Mouse (Mus musculus) T-helper 1 cell (primary cell): ENCODE data around the gene 5330417C22Rik.

Experiments
- in situ Hi-C: fragments of 300-600 bp; cut with MboI, MseI; formaldehyde crosslinking; loops from one replicate; pipeline ENCODE4 v1.15.1; 2025; ENCODE audit warnings: high pct_unique_total_duplicates

The 5330417C22Rik gene

GRCm38 (mm10) chr3:108536517-108537260 lies at the start of gene 5330417C22Rik:
5330417C22Rik (minus strand) TSS chr3:108536536.
- in situ Hi-C loops: no loop called here

- in situ Hi-C loops: no loop called here
Measured at GRCm38 (mm10) chr3:108584580-108584979, 48.2 kb upstream of the 5330417C22Rik start.

GRCm38 (mm10) chr3:108574018-108574417 lies 37.7 kb upstream of the 5330417C22Rik start:
- in situ Hi-C loops: no loop called here

GRCm38 (mm10) chr3:108572309-108573010 lies 36.1 kb upstream of the 5330417C22Rik start:
- in situ Hi-C loops: no loop called here

GRCm38 (mm10) chr3:108571443-108572294 lies 35.3 kb upstream of the 5330417C22Rik start, which contains the start of gene Taf13:
Taf13 (plus strand) TSS chr3:108571698.
- in situ Hi-C loops: no loop called here

GRCm38 (mm10) chr3:108570813-108571212 lies 34.5 kb upstream of the 5330417C22Rik start:
- in situ Hi-C loops: no loop called here

GRCm38 (mm10) chr3:108569636-108570035 lies 33.3 kb upstream of the 5330417C22Rik start:
- in situ Hi-C loops: loop anchor here (10.0 kb wide), 1 partner anchor 165 kb away; no protein-coding TSS in a partner anchor

GRCm38 (mm10) chr3:108567990-108568877 lies 31.9 kb upstream of the 5330417C22Rik start:
- in situ Hi-C loops: loop anchor here (10.0 kb wide), 1 partner anchor 163 kb away; no protein-coding TSS in a partner anchor

GRCm38 (mm10) chr3:108563309-108563708 lies 27.0 kb upstream of the 5330417C22Rik start:
- in situ Hi-C loops: loop anchor here (10.0 kb wide), 1 partner anchor 159 kb away; no protein-coding TSS in a partner anchor

- in situ Hi-C loops: loop anchor here (10.0 kb wide), 1 partner anchor 158 kb away; no protein-coding TSS in a partner anchor
Measured at GRCm38 (mm10) chr3:108562777-108563271, 26.5 kb upstream of the 5330417C22Rik start.

GRCm38 (mm10) chr3:108562133-108562730 lies 25.9 kb upstream of the 5330417C22Rik start, which contains the start of gene Tmem167b:
Tmem167b (minus strand) TSS chr3:108562466.
- in situ Hi-C loops: loop anchor here (10.0 kb wide), 1 partner anchor 157 kb away; no protein-coding TSS in a partner anchor

- in situ Hi-C loops: no loop called here
Measured at GRCm38 (mm10) chr3:108557888-108558287, 21.6 kb upstream of the 5330417C22Rik start.

- in situ Hi-C loops: no loop called here
Measured at GRCm38 (mm10) chr3:108554587-108555312, 18.4 kb upstream of the 5330417C22Rik start.

GRCm38 (mm10) chr3:108554111-108554561 lies 17.8 kb upstream of the 5330417C22Rik start:
- in situ Hi-C loops: no loop called here

- in situ Hi-C loops: no loop called here
Measured at GRCm38 (mm10) chr3:108542299-108542698, 6.0 kb upstream of the 5330417C22Rik start.

GRCm38 (mm10) chr3:108537303-108537702 lies 967 bp upstream of the 5330417C22Rik start:
- in situ Hi-C loops: no loop called here

- in situ Hi-C loops: no loop called here
Measured at GRCm38 (mm10) chr3:108535896-108536516, 330 bp downstream of the 5330417C22Rik start.

- in situ Hi-C loops: no loop called here
Measured at GRCm38 (mm10) chr3:108533951-108534350, 2.4 kb downstream of the 5330417C22Rik start, which contains the start of gene 1700013F07Rik. 1700013F07Rik (plus strand) TSS chr3:108534150.
